Mouse (Mus musculus) layer of hippocampus, adult 11-12 months (tissue): ENCODE data around the gene Anxa11.
"Not testable (repeated sequence)": the region's sequence is repeated elsewhere in the genome, so short reads cannot be mapped to it uniquely, and the experiment has no call there.

Experiments
- DNase-seq: peaks from one replicate; pipeline ENCODE4 v3.0.0; 2022; ENCODE audit warnings: low spot score

The Anxa11 gene

DNA sequence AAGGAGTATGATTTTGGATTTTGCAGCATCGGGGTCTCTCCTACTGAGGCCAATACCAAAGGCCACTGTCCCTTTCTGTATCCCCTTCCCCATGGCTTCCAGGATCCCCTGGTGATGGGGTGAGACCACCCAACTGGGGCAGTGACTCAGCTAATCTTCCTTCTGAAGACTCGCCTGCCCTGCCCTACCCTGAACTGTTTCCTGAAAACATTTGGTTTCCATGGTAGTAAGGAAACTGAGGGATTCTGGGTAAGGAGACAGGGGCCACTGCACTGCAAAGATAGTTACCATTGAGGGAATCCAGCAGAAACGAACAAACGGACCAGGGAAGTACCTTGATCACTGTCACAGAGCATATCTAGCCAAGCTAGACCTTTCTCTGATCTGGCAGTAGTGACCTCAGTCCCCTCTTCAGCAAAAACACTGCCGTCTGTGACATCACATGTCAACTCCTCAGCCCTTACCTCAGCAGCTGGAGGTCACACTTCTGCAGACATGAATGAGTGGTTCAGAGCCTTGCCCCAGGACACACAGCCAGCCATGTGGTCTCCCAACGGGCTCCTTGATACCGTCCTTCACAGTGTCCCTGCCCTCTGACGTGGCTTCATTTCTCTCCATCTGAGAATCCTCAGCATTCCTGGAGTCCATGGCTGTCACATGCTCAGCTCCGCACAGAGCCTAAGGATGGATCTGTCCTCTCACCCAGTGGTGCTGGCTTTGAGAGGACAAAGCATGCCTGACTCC, 27.4 kb downstream of the Anxa11 start:
- DNase-seq, result no peak

- DNase-seq, result peak; percentile 66
Observed at GRCm38 (mm10) chr14:25872461-25873415, 30.8 kb downstream of the Anxa11 start.

DNA sequence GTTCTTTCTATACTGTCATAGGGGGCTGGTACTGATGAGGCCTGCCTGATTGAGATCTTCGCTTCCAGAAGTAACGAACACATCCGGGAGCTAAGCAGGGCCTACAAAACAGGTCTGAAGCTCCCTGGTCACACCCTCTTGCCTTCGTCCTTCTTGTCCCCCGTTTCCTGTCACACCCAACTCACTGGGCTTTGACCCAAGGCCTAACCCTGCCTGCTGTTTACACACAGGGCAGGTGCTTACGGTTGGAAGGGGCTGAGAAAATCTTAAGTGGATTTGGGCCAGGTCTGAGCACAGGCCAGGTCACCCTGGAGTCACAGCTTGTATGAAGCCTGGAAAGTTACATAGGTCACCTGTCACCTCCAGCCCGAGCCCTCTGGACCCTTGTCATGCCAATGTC, 34.7 kb downstream of the Anxa11 start:
- not testable (repeated sequence) for DNase-seq

- not testable (repeated sequence) for DNase-seq
Observed at GRCm38 (mm10) chr14:25881769-25882168, 39.8 kb downstream of the Anxa11 start.

DNA sequence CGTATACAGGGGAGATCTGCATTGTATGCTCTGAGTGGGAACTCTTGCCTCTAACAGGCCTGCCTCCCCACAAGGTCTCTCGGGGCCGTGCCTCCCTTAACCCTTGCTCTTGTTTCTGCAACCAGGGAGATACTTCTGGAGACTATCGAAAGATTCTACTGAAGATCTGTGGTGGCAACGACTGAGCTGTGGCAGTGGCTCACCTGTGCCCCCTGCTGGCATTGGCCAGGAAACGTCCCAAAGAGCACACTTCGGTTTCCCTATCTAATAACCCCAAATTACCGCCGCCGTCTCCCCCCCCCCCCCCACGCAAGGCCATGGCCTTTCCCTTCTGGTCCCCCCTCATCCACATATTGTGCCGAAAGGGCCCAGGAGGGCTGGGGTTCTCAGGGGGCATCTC, 43.9 kb downstream of the Anxa11 start:
- DNase-seq, result not testable (repeated sequence)

GRCm38 (mm10) chr14:25894566-25894965, 52.6 kb downstream of the Anxa11 start:
- not testable (repeated sequence) for DNase-seq

DNA sequence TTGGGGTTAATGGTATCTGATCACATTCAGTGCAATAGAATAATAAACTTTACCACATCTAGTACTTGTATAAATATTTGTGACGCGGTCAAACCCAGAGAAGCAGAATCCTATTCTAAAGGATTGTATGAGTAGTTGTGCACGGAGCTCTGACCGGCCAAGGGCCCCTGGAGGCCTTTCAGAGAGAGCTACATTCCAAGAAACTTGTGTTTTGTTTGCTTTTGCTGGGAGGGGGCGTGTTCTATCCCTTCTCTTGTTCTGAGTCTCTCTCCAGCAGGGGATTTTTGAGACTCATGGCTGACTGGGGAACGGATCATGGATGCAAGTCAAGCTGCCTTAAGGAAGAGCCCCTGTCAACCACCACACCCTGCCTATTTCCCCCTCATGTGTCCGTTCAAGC, 53.7 kb downstream of the Anxa11 start:
- not testable (repeated sequence) for DNase-seq

DNA sequence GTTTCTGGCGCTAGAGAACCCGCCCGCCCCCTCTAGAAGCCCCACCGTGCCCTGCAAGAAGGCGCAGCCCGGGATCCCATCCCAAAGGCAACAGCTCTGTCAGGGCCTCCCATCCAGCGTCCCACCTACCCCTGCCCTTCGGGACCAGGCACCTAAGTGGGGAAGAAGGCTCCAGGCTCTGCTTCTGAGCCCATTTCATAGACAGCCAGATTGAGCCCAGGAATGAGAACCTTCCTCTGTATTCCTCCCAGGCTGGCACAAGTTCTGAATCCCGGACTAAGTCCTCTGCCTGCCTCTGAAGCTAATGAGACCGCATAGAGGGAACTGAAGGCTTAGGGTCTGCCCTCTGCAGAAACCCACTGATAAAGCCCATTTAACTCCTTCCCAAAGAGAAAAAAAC, 61.0 kb downstream of the Anxa11 start, which contains the start of gene Plac9a:
Gene Plac9a, minus strand, starts transcription at position 101 of the 400 bp plus-strand sequence.
- DNase-seq, result not testable (repeated sequence)

DNA sequence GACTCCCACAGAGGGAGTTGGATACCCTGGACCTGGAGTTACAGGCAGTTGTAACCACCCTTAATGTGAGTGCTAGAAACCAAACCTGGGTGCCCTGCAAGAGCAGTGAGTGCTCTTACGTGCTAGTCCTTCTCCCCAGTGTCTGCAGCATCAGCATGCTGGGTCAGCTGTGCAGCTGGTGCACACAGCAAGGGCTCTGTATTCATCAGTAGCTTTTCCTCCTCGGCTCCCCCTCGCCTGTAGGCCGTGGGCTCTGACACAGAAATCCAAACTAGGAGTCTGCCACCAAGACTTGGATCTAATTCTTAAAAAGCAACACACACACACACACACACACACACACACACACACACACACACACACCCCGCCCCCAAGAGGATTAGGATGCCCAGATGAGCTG, 63.3 kb downstream of the Anxa11 start:
- DNase-seq, result not testable (repeated sequence)

- DNase-seq, result not testable (repeated sequence)
Observed at GRCm38 (mm10) chr14:25907272-25907671, 65.3 kb downstream of the Anxa11 start.

DNA sequence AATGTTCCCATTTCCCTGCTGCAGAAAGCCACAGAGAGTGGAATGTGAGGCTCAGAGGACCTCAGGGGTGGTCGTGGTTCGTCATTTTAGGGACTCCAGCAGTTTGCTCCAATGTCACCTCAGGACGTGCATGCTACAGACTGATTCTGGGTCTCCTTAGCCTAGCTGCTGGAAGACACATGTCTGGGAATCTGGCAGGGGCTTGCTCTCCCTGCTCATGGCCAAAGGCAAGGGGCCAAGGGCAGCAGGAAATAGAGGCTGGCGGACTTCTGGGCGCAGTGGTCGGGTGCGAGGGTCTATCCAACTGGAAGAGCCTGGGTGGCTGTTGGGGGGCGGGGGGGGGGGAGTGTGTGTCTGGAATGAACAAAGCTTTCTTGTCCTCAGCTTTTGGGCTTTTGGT, 67.0 kb downstream of the Anxa11 start:
- DNase-seq, result not testable (repeated sequence)

DNA sequence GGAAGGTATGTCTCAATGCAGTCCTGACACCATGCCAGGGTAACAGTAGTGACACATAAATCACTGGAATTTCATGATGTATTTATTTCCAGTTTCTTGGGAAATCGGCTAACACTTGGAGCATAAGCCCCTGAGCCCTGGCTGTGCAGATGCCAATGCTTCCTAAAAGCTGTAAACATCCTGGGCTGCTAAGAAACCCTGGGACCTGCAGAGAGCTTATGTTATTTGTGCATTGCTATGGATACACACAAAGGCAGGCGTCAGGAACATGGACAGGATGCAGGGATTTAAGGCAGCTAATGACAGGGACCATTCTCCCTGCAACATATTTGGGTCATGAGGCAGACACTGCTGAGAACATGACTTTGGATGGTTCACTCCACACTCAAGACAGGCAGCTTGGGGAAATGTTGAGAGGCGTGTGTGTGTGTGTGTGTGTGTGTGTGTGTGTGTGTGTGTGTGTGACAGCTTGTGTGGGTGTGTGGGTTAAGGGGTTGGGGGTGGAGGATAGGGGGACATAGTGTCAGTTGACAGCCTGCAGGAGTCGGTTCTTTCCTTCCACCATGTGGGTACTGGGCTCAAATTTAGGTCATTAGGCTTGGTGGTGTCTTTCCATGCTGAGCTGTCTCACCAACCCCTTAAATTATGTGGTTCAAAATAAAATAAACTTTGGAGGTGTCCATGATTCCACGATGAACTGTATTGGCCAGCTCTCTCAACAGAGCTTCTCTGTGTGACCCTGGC, 76.6 kb downstream of the Anxa11 start:
- not testable (repeated sequence) for DNase-seq

DNA sequence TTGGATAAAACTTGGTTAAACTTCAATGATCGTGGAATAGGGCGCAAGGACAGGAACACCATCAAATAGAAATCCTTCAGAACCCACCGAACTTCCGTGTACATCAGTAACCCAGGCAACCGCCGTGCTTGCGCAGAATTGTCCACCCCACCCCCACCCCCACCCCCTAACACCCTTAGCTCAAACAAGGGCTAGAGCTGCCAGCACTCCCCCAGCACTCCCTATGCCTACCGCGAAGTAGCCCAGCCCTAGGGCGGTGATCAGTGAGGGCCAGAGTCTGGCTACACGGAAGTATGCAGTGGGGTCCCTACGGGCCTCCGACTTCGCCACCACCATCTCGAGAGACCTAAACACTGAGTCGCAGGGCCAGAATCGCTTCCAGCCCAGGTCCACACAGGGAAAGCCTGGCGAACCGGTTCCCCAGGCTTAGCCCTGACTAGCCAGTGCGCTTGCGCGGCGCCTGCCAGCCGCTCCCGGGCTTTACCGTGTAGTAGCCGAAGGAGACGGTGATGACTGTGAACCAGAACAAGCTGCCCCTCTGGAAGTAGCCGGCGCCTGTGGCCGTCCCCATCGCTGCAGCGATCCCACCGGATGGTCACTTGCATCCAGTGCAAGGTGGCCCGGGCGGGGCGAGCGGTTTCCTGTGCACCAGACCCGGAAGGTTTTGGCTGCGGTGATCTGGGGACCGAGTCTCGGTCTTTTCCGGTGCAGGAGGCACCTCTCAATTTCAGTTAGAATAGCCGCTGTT, 85.0 kb downstream of the Anxa11 start:
- DNase-seq, result not testable (repeated sequence)

- not testable (repeated sequence) for DNase-seq
Observed at GRCm38 (mm10) chr14:25927562-25927881, 85.6 kb downstream of the Anxa11 start, which contains the start of gene Tmem254a. TSS of gene Tmem254a (minus strand) at chr14:25927672.
